Mouse (Mus musculus) megakaryocyte progenitor cell, adult 5-6 weeks (primary cell): ENCODE measurements at regions not wholly inside any gene's neighbourhood (a gene's known extent, or its start where the extent isn't known, plus 50 kb on each side); places are given as distances from the start of the nearest gene placed in this dataset.

Experiments used
- ATAC-seq: replicated peaks from 2 replicates; pipeline ENCODE4 v1.8.0; 2016; ENCODE audit warnings: mild to moderate bottlenecking, moderate TSS enrichment, inconsistent platforms; ENCODE audit not compliant: poor library complexity

DNA sequence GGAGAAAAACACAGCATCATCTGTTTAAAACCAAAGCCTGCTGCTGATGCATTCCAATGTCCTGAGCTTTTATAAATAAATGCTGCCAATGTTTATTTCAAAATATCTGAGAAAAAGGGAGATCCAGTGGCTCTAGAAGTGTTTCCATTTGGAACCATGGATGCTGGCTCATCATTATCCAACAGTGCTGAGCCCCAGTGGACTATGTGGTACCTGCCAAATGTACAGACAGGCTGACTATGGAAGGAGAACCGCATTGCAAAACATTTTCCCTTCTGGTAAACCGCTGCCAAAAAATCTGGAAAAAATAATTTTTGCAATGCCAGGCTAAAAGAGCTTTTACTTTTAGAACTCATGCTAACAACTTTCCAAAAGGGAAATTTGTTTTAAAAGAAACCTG lies 696.6 kb upstream of the Tbl1xr1 start:
- ATAC-seq: no peak

DNA sequence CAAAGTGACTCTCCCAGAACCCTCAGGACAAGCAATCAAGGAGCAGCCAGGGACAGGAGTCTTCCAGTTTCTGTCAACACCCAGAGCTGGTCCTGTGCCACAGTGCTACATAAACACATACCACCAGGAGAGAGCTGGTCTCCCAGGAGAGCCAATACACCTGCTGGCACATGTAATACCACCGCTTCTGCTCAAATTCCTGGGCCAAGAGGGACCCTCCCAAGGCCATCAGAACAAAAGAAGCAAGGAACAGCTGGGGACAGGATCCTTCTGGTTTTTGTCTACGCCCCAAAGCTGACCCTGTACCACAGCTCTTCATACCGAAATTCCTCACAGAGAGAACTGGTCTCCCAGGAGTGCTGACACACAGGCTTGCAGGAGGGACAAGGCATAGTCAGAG lies 695.4 kb upstream of the Tbl1xr1 start:
- ATAC-seq: no peak

DNA sequence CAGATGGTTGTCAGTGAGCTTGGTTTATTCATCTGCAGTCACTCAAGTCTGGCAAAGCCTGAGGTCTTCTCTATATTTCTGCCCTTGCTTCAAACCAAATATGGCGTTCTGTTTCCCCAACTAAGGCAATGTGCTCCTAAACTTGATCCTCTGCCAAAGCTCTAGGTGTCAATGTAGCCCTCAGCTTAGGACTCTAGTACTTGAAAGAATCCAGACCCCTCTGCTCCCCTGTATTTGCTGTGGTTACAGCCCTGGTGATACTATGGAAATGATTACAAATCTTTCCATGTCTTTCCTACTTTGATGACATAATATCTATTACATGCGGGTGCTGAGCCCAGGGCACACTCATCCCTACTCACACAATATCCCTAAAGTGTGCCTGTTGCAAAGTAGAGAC lies 672.9 kb upstream of the Tbl1xr1 start:
- no peak for ATAC-seq

DNA sequence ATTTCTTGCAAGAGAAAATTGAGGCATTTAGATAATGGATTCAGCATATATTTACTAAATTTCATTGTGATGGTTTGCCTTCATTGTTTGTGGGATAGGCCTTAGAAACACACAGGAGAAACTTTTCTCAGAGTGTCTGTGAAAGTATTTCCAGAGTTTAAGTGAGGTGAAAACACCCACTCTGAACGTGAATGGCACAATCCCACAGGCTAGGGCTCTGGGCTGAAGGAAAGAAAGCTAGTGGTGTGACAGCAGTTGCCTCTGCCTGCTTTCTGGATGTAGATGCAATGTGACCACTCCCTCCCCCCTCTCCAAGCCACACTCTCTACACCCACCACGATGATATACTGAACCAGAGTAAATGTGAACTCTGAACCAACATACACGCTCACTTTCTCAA lies 672.4 kb upstream of the Tbl1xr1 start:
- no peak for ATAC-seq

DNA sequence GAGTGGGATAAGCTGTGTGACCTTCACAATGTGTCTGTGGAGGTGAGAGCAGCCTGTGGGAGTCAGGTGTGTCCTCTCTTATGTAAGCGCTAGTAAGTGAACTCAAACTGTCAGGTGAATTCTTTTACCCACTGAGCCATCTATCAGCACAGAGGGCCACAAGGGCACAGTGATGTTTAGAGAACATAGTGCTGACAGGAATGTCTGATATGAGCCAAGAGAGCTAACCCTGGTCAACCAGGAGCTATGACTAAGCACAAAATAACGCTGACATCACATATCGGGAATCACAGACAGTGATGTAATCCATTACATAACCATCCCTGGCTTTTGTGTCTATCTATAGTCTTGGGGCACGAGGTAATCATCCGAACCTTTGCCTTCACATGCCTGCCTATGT lies 669.4 kb upstream of the Tbl1xr1 start:
- no peak for ATAC-seq

DNA sequence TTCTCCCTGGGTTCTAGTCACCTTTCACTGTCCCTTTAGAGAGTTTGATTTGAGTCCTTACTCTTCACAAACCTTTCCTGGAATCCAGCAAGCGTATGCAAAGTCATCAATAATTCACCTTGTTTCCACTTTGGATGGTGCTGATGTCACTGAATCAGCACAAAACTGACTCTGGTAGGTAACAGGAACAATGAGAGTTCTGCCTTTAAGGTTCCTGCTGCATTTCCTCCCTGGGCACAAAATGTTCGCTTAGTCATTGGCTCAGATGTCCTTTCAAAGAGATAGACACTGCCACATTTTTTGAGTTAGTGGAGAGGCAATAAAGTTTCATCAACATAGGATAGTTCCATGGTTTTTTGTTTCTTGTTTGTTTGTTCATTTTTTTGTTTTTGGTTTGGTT lies 664.4 kb upstream of the Tbl1xr1 start:
- no peak for ATAC-seq

DNA sequence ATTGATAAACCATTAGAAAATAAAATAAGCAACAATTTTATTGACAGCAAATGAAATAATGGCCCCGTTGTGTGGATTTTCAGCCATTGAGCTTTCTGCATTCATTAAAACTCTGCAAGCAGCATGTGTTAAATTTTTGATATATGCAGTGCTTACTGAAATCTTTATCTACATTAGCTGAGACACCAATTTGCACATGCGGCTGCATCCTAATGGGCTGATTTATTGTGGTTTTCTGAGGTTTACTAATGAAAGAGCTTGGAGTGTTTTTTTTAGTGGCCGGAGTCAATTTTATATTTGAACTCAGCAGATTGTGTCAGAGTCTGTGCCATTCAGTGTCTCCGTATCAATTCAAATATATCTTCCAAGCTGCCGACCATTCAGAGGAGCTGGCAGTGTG lies 653.3 kb upstream of the Tbl1xr1 start:
- ATAC-seq: no peak

DNA sequence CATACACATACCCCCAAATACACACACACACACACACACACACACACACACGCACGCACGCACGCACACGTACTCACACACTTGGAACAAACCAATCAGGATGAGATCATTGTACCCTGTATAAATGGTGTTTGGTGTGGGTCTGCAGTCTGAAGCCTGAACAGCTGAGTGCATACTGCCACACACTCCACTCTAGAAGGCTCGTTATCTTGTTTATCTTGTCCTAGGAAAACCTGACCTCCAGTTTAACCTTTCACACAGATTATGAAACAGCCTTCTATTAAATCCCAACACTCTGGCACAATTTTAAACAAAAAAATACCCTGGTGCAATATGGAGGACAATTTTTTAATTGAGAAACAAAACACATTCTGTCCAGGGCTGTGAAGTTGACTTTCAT lies 649.9 kb upstream of the Tbl1xr1 start:
- no peak for ATAC-seq

DNA sequence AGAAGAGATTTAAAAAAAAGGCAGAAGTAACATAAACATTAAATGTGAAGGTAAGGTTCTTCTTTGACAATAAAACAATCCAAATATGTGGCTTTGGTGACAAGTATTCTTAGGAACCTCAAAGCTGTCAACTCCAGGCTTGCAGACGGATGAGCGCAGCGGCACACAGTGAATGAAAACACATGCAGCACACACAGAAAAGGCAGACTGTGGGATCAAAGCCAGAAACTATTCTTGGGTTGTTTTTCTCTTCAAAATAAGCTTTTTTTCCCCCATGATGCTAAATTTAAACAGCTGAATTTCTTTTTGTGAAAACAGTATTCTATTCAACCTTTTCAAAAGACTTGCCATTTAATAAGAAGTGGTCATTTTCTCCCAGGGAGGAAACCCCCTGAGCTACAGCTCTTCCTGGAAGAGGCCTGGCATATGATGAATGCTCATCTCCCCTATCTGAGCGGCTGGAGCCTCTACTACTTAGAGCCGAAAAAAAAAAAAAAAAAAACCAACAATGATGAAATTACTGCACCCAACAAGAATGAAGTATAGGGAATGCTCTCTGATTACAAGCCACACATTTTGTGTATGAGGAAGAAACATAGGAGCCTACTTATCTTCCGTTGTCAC lies 648.9 kb upstream of the Tbl1xr1 start:
- ATAC-seq: no peak

DNA sequence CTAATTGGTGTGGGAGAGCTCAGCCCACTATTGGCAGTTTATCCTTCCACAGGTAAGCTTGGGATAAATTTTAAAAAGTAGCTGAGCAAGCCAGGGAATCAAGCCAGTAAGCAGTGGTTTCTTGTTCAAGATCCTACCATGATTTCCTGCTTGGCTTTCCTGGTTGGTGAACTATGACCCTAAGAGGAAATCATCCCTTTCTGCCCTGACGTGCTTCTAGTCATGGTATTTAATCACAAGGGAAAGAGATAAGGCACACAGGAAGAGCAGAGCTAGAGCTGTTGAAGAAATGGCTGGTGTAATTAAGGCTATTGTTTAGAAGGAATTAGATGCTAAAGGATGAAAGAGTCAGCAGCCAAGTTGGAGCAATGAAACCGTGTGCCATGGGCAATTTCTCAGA lies 648.3 kb upstream of the Tbl1xr1 start:
- no peak for ATAC-seq

DNA sequence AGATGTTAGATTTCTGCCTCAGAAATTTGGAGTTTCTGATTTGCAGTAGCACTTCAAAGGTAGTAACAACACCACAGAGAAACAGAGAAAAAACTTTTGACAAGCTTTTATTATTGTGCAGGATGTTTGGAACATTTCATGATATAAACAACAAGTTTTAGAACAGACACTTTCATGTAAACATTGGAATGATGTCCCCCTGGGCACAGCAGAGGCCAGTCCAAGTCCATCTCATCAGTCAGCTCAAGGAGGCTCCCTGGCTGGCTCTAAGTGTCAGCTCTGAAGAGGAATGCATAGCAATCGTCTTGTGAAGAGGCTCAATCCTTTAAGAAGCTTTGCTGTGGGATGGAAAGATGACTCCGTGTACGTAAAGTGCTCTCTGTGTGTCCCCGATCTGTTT lies 612.2 kb upstream of the Tbl1xr1 start:
- ATAC-seq: no peak

DNA sequence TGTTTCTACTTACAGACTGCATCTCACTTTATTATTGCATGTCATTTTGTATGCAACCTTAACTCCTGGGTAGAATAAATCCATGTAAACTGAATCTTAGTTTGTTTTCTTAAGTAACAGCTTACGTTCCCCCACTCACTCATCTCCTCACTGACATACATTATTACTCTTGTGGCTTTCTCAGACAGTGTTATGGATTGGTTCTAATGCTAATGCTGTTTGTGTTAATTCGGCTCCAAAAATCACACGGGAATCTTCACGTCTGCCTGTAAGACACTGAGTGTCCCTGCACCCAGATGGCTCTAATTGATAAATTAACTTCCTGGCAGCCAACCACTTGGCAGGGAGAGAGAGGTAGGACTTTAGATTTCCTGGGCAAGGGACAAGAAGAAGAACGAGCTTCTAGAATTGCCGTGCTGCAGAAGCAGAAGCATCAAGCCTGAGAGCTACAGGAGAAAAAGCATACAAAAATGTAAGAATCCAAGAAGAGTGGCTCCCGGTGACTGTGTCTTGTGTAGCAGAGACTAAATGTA lies 610.3 kb upstream of the Tbl1xr1 start:
- ATAC-seq: no peak

DNA sequence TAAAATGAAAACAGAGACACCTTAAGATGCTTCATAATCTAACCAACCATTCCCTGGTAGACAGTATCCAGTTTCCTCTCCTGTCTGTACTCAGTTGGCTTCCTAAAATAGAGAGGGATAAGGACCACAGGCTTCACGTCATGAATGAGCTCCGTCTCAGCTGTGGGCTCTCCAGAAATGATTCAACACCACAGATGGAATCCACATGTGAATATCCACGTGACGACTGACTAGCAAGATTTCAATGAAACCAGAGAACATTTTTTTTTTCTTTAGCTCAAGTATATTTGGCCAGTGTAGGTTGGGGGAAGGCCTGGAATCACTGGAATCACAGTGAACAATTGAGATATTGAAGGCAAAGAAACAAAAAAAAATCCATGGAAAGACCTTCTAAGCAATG lies 599.1 kb upstream of the Tbl1xr1 start:
- ATAC-seq: no peak

DNA sequence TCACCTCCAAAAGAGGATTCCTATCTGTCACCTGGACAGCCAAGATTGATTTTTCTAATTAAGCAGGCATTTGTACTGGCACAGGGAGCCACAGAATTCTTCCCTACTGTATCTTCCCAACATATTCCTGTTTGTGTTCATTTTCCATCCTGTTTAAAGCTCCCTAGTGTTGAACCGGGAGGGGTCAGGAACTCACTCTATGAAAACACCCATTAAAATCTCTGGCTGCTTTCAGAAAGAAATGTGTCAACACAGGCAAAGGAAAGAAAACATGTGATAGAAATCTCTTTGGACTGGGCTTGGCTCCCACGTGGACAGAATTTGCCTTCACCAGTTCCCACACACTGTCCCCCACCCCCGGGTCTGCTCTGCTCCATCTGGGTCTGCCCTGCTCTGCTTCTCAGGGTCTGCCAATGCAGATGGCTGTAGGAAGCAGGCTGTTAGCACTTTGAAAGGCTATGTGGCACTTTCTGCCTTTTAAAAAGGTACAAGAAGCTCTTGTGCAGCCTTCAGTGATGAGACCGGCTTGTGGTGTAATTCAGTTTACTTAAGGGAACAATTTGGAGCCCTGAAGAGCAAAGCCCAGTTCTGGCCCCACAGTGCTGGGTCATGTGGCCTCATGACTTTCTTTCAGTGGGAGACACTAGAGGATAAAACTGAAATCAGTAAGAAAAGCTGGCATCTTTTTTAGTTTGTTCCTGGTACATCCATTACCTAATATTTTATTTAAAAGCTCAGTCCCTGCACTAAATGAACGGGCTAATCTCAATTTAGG lies 597.2 kb upstream of the Tbl1xr1 start:
- ATAC-seq: no peak

DNA sequence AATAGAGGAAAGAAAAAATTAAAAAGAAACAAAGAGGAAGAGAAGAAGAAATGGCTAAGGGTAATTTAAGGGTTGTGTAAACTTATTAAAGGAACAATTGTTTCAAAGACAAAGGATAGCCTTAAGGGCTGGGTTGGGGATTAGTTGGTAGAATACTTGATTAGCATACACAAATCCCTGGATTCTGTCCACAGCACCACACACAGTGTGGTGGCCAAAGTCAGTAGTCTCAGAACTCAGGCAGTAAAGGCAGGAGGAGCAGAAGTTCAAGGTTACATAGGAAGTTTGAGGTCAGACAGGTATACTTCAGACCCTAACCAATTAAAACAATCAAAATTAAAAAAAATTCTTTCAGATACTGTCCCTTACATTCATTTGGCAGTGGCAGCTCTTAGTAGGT lies 596.6 kb upstream of the Tbl1xr1 start:
- no peak for ATAC-seq

DNA sequence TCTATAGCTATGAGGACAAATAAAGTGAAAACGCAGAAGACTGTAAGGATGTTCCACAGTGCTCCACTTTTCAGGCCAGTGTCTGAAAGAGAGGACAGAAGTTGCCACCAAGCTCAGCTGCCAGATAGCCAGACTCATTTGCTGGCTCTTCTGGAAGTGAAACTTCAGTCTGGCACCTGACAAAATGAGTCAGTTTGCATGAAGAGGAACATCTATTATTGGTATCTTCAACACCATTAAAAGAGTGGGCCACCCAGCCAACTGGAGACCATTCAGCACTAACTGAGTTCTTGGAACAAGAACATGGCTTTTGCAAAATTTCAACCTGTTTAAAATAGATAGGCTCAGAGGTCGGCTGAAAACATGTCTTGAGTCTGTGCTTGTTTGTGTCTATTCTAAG lies 592.4 kb upstream of the Tbl1xr1 start:
- peak; percentile 44; the same call in 1 of the 2 replicates for ATAC-seq

DNA sequence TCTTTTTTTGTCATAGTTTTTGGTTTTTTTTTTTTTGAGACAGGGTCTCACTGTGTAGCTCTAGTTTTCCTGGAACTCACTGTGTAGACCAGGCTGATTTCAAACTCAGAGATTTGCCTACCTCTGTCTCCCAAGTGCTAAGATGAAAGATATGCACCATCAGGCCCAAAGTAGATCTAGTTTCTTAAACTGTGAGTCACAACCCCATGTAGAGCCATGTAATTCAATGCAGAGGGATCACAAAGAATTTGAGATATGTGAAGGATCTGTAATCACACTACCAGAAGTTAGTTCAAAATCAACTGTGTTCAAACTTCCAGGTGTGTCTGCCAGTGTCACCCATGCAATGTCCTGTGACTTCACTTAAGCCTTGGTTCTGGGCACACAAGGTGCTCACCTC lies 591.0 kb upstream of the Tbl1xr1 start:
- no peak for ATAC-seq

DNA sequence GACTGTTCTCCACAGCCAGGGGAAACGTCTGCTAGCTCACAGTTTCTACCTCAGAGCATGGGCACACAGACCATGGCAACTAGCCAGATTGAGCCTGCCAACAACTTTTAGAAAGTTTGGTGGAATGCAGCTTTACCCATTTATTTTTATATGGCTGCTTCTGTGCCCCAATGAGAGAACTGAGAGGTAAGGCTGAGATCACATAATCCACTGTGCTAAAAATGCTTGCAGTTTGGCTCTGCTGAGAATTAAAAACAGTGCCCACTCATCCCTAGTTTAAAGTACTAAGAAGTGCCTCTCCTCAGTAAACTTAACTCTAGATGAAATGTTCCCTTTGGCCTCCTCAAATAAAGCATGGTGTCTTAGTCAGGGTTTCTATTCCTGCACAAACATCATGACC lies 586.9 kb upstream of the Tbl1xr1 start:
- ATAC-seq: no peak

DNA sequence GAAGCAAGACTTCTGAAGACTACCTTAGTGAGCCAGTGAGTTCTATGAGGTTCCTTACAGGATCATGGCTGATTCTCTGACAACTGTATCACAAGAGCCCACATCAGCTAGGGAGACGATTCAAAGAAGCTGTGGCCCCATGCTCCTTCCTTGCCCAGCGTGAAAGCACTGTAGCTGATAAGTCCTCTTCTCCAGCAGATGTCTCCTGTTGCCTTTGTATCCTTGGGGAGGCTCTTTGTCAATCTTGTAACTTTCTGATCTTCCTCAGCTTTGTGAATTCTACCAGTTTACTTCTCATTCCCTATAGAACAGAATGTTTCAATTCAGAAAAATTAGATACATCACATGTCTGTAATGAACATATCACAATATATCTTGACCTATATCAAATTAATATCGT lies 584.0 kb upstream of the Tbl1xr1 start:
- no peak for ATAC-seq

DNA sequence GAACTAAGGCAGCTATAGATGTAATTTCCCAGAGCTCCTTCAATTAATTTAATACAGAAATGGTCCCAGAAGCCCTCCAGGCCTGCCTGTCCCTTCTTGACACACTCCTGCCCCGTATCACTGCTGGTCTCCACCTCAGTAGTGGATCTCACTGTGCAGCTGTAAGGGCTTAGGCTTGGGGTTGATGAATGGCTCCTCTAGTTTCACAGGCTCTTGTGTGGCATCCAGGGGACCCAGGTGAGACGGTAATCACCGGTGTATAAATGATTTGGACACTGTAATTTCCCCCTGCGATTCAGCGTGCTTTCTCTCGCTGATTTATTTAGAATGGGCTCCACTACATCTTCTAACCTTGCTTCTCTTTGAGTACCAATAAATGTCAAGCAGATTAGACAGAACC lies 583.1 kb upstream of the Tbl1xr1 start:
- no peak for ATAC-seq

DNA sequence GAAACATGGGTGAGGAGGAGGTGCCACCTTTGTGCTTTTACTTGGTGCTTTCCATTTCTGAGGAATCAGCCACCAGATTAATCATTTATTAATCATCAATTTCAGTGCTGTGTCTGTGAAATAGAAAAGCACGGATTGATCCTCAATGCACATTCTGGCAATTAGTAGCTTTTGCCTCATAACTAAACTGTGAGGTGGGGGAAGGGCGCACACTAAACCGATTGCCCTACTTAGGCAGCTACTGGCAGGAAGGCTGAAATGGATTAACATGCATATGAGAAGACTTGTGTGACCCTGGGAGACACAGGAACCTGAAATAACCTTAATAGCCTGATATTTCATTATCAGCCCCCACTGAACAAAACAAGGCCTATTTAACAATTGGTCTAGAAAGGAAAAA lies 581.5 kb upstream of the Tbl1xr1 start:
- ATAC-seq: no peak

DNA sequence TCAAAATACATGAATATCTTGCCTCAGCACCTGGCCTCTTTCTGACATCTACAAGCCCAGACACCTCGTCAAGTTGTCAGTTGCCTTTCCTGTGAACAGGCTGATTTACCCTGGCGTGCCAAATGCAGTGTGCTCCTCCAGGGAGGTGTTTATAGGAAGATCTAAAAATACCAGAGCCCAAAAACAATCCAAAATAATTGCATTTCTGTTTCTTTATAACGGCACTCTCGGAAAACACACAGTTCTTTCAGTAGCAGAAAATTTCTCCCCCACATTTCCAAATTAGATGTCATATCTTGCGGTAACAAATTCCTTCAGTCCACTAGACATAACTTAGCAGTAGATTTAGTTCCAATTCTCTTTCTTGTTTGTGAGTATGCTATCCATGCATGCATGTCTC lies 580.8 kb upstream of the Tbl1xr1 start:
- ATAC-seq: no peak

DNA sequence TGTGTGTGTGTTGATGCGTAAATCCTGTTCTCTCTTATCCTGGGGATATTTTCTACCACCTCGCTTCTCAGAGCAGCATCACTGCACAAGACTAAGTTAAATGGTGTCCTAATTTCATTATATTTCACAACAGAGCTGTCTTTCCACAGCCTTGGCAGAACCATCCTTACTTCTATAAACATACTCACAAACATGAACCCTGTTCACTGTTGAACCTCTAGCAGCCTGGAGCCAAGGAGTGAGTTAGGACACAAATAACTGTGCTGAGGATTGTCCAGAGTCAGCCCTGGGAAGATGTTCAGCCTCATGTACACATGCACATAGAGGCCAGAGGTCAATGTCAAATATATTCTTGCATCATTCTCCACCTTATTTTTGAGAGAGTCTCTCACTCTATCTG lies 580.3 kb upstream of the Tbl1xr1 start:
- ATAC-seq: no peak
